Mouse (Mus musculus) brown adipose tissue, adult 24 weeks (tissue): ENCODE results near the gene Mex3a. TPM values are rescaled to one million over a fixed set of nuclear protein-coding genes. Genes with fewer than 3 reads are reported as not detected.

Experiments used
- H3K27ac ChIP-seq: fragments of 200-500 bp; replicated peaks from 2 replicates; pipeline ENCODE4 v1.5.1; 2012; ENCODE audit warnings: low read depth, mild to moderate bottlenecking, low read length
- H3K4me1 ChIP-seq: fragments of 200-500 bp; 2 replicates; pipeline ENCODE4 v1.6.1; 2012; ENCODE audit warnings: low read length, mixed read lengths; ENCODE audit not compliant: control insufficient read depth, insufficient read depth, insufficient read length
- H3K4me3 ChIP-seq: fragments of 200-500 bp; 2 replicates; pipeline ENCODE4 v1.5.1; 2012; ENCODE audit warnings: low read depth, mild to moderate bottlenecking, low read length, moderate library complexity; ENCODE audit not compliant: insufficient read depth
- polyA plus RNA-seq: library from polyadenylated mRNA; stranded (reverse); fragments of >200 nt; gene quantifications from 2 replicates; pipeline ENCODE4 v1.2.4, GENCODE M21; 2012; ENCODE audit not compliant: missing spikeins, insufficient read depth, insufficient read length

The Mex3a gene
- polyA plus RNA-seq, 1 experiment = 0.16 TPM

- Histone ChIP-seq H3K4me1 (0 out of 2 replicates have a peak, but pooled peaks cover 3% of the 10 kb centered on the region), H3K4me3 (peak overlapping the region; percentile 79), H3K27ac (peak overlapping the region; percentile 86)
Measured at GRCm38 (mm10) chr3:88553880-88554586, 21.8 kb downstream of the Mex3a start.

GRCm38 (mm10) chr3:88555069-88555605, 22.9 kb downstream of the Mex3a start:
- Histone ChIP-seq H3K4me1 (0 out of 2 replicates have a peak, but pooled peaks cover 3% of the 10 kb centered on the region), H3K4me3 (no peak overlapping the region), H3K27ac (no peak overlapping the region)

GRCm38 (mm10) chr3:88555731-88556130, 23.5 kb downstream of the Mex3a start:
- Histone ChIP-seq H3K4me3 (no peak overlapping the region), H3K4me1 (0 out of 2 replicates have a peak, but pooled peaks cover 3% of the 10 kb centered on the region), H3K27ac (no peak overlapping the region)

GRCm38 (mm10) chr3:88556616-88557015, 24.4 kb downstream of the Mex3a start:
- H3K27ac ChIP-seq = no peak overlapping the region
- 0 out of 2 replicates have a peak, but pooled peaks cover 1% of the 10 kb centered on the region for H3K4me1 ChIP-seq
- H3K4me3 ChIP-seq = no peak overlapping the region

GRCm38 (mm10) chr3:88559596-88559995, 27.4 kb downstream of the Mex3a start:
- H3K27ac ChIP-seq = no peak overlapping the region
- H3K4me3 ChIP-seq = no peak overlapping the region
- no peaks in the 10 kb centered on the region for H3K4me1 ChIP-seq

- H3K4me1 ChIP-seq = peaks cover 7% of the 10 kb centered on the region
- H3K4me3 ChIP-seq = no peak overlapping the region
- no peak overlapping the region for H3K27ac ChIP-seq
Measured at GRCm38 (mm10) chr3:88561989-88562388, 29.8 kb downstream of the Mex3a start.

- H3K4me3 ChIP-seq = no peak overlapping the region
- H3K27ac ChIP-seq = no peak overlapping the region
- H3K4me1 ChIP-seq = peaks cover 8% of the 10 kb centered on the region
Measured at GRCm38 (mm10) chr3:88563442-88563841, 31.2 kb downstream of the Mex3a start.

- H3K4me1 ChIP-seq = peaks cover 11% of the 10 kb centered on the region
- H3K27ac ChIP-seq = no peak overlapping the region
- no peak overlapping the region for H3K4me3 ChIP-seq
Measured at GRCm38 (mm10) chr3:88563966-88564365, 31.8 kb downstream of the Mex3a start.

- no peak overlapping the region for H3K4me3 ChIP-seq
- H3K4me1 ChIP-seq = peaks cover 15% of the 10 kb centered on the region
- H3K27ac ChIP-seq = peak overlapping the region; percentile 92
Measured at GRCm38 (mm10) chr3:88566116-88566515, 33.9 kb downstream of the Mex3a start.

GRCm38 (mm10) chr3:88566536-88567061, 34.4 kb downstream of the Mex3a start:
- peak overlapping the region; percentile 92 for H3K27ac ChIP-seq
- H3K4me1 ChIP-seq = peaks cover 15% of the 10 kb centered on the region
- H3K4me3 ChIP-seq = no peak overlapping the region

GRCm38 (mm10) chr3:88567892-88568291, 35.7 kb downstream of the Mex3a start:
- Histone ChIP-seq H3K27ac (peak overlapping the region; percentile 93), H3K4me1 (peaks cover 15% of the 10 kb centered on the region), H3K4me3 (no peak overlapping the region)

GRCm38 (mm10) chr3:88568615-88569014, 36.4 kb downstream of the Mex3a start:
- H3K27ac ChIP-seq = peak overlapping the region; percentile 93
- H3K4me1 ChIP-seq = peaks cover 15% of the 10 kb centered on the region
- no peak overlapping the region for H3K4me3 ChIP-seq

GRCm38 (mm10) chr3:88569093-88569492, 36.9 kb downstream of the Mex3a start:
- Histone ChIP-seq H3K27ac (peak overlapping the region; percentile 93), H3K4me1 (peaks cover 15% of the 10 kb centered on the region), H3K4me3 (no peak overlapping the region)

GRCm38 (mm10) chr3:88569694-88570093, 37.5 kb downstream of the Mex3a start:
- H3K4me1 ChIP-seq = peaks cover 15% of the 10 kb centered on the region
- peak overlapping the region; percentile 60 for H3K27ac ChIP-seq
- H3K4me3 ChIP-seq = no peak overlapping the region

GRCm38 (mm10) chr3:88570341-88570740, 38.1 kb downstream of the Mex3a start:
- Histone ChIP-seq H3K4me1 (peaks cover 15% of the 10 kb centered on the region), H3K27ac (no peak overlapping the region), H3K4me3 (no peak overlapping the region)

- Histone ChIP-seq H3K27ac (no peak overlapping the region), H3K4me1 (peaks cover 9% of the 10 kb centered on the region), H3K4me3 (no peak overlapping the region)
Measured at GRCm38 (mm10) chr3:88571856-88572255, 39.7 kb downstream of the Mex3a start.
